Mouse (Mus musculus): ENCODE results near the gene Lnx2.

- TF ChIP-seq CTCF (IDR thresholded peaks at IDR 0.05; ENCODE audit: low read depth) (no peak), EP300 (IDR thresholded peaks at IDR 0.05; ENCODE audit: low read depth) (no peak)
These were observed 23.3 kb downstream of the Lnx2 start for GRCm38 (mm10) chr5:147053071-147053470.

Measured in liver, embryonic 14.5 days (tissue).